Mouse (Mus musculus) common myeloid progenitor, adult 5-6 weeks (primary cell): Measurements from ENCODE around the gene Ip6k3. TPM values are rescaled to one million over a fixed set of nuclear protein-coding genes. Genes with fewer than 3 reads are reported as not detected.

Experiments used
- total RNA-seq: library from RNA; stranded (forward); fragments of 200-1000, 187-1606 nt; gene quantifications from 2 replicates; pipeline ENCODE4 v1.2.3, GENCODE M21; 2017

Gene Ip6k3
- total RNA-seq, 1 experiment from 2014 or later = not detected

Other genes starting within 250 kb of the Ip6k3 start
- 3.2 and 3.3 TPM in 2 replicates for gene Phf1, start 234.7 kb downstream of the Ip6k3 start, total RNA-seq
- gene Cuta, start 228.2 kb downstream of the Ip6k3 start, total RNA-seq = 58.4 and 70.4 TPM in 2 replicates
- gene Syngap1, start 226.5 kb downstream of the Ip6k3 start, total RNA-seq = 9.1 and 14.7 TPM in 2 replicates
- 25.1 and 27.9 TPM in 2 replicates for gene Zbtb9, start 194.6 kb downstream of the Ip6k3 start, total RNA-seq
- 43.9 and 53.3 TPM in 2 replicates for gene Bak1, start 138.8 kb downstream of the Ip6k3 start, total RNA-seq
- 6.9 and 13.2 TPM in 2 replicates for gene Itpr3, start 110.5 kb downstream of the Ip6k3 start, total RNA-seq
- gene Uqcc2, start 33.9 kb downstream of the Ip6k3 start, total RNA-seq = 74.7 and 143 TPM in 2 replicates
- gene Lemd2, start 36.7 kb upstream of the Ip6k3 start, total RNA-seq = 20.2 and 44.6 TPM in 2 replicates